Mouse (Mus musculus) thymus, postnatal 14 days (tissue): ENCODE measurements around the gene Iqck.

Experiments
- DNase-seq: peaks from one replicate; pipeline ENCODE4 v3.0.0; 2021

Iqck gene

DNA sequence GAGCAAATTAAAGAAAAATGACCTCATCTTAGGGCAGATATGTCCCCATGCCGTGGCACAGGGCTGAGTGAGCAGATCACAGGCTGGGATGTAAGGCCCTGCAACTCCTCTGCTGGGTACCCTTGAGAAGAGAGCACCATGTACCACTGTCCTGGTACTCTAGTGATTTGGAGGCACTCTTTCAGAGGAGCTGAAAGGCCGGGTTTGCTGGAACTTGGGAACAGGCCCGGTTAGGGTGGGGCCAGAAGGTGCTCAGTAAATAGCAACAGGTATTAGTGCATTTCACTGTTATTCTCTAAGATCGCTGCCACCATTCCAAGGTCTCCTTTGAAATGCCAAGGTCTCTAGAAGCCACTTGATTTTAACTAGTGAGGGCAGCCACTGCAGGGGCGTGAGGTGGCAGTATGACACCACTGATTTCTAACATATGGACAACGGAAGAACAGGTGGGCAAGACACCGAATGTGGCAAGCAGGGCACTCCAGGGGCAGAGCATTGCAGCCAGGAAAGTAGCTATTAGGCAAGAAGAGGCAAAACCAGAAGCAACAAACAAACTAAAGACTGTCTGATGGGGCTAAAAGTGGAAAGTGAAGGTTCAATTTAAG, 59.1 kb downstream of the Iqck start:
- DNase-seq: no peak

DNA sequence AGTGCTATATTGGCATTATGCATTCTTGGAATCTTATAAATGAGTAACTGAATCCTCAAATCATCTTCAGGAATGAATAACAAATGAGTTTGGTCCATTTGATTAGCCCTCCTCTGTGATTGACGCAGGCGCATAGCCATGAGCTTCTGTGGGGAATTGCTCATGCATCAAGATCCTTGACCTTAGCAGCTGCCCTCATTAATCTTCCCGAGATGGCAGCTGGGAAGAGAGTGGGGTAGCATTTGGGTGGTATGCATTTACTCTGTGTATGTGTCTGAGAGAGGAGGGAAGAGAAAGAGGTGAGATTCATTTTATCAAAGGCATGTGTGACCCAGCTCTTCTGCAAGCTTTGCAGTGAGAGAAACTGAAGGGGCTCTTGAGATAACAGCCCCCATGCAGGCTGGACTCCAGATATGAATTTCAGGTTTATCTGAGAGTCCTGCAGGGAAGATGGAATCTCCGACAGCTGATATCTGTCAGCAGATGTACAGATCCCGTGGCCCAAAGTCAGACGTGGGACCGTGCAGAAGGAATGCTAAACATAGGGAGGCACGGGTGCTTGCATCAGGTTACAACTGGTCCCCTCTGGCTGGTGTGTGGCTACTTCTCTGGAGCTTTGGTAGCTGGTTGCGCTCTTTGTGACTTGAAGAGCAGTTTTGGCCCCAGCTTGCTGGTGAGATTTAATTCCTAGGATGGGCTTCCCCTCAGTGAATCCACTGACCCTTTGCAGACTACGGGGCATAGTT, 63.9 kb downstream of the Iqck start:
- no peak for DNase-seq

DNA sequence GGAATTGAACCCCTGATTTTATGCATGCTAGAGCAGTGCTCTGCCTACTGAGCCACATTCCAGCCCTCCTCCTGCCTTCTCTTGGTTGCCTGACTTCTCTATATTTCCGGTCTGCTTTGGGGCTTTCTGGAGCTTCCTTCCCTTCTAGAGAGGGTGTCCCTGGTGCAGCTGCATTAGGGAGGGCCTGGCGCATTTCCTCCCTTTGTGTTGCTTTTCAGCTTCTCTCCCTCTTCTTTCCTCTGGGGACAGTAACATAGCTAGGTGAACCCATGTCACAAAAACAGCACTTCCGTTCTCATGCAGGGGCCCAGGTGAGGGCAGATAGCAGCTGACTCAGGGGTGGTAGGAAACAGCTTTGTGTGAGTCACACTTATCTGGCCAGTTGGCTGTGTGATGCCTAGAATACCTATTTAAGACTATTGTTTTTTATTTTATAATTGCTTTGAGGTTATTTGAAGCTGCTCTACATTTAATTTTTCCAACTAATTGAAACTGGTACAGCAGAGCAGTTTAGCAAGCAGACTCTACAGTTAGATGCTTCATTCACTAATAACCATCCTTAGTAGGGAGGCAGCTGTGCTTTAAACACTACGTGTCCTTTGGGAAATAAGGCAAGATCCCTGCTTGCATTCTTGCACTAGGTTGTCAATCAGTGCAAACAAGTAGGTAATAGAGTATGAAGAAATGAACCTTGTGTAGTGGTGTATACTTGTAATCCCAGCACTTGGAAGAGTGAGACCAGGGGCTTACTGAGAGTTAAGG, 67.1 kb downstream of the Iqck start:
- peak; percentile 67 for DNase-seq

DNA sequence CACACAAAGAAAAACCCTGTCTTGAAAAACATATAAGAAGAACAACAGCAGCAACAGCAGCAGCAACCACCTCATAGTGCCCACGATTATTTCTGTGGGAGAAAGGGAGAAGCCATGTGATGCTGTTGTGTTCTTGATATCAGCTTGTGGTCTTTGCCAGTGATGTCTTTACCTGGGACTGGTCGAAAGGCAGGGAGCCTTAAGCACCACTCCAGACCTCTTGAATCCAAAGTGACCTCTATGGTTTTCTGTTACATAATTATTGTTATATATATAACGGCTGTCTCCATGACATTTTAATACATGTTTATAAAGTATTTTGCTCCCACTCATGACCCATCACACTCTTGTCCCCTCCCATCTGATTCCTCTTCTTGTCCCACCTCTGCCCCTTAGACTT, 70.0 kb downstream of the Iqck start:
- DNase-seq: no peak

DNA sequence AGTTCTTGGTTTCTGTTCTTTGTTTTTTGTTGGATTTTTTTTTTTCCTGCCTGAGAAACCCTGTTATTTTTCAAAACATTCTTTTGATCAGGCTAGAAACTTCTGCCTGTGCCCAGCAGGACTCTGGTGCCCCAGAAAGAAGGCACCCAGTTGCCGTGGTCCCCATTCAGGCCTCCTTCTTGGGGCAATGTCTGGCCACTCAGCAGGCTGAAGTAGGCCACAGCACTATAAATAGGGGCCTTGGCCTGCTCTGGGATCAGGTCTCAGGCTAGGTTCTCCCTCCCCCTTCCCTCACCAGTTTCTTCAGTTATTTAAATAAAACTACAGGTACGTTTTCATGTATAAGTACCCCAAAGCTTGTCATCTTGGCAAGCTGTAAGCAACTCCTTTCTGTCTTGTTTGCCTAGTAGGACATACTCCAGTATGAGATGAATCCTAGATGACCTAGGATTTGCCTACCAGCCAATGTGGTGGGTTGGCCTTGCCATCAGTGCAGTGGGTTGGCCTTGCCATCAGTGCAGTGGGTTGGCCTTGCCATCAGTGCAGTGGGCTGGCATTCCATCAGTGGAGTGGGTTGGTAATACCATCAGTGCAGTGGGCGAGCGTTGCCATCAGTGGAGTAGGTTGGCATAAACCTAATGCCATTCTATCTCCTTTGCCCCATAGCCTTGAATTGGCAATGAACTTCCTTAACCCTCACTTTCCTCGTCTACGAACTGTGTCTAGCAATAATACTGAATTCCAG, 71.1 kb downstream of the Iqck start:
- DNase-seq: no peak

DNA sequence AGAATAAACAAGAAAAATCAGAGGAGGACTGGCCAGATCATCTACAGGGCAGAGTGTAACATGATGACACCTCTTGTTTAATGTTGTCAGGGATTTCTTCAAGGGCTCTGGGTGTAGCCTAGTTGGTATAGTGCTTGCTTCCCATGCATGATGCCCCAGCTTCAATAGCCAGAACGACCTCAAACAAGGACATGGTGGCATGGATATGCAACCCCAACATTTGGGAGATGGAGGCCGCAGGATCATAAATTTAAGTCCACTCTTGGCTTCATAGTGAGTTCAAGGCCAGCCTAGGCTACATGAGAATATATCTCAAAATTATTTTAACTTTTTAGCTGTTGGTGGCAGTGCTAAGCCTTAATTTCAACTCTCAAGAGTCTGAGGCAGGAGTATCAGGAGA, 71.7 kb downstream of the Iqck start:
- no peak for DNase-seq

DNA sequence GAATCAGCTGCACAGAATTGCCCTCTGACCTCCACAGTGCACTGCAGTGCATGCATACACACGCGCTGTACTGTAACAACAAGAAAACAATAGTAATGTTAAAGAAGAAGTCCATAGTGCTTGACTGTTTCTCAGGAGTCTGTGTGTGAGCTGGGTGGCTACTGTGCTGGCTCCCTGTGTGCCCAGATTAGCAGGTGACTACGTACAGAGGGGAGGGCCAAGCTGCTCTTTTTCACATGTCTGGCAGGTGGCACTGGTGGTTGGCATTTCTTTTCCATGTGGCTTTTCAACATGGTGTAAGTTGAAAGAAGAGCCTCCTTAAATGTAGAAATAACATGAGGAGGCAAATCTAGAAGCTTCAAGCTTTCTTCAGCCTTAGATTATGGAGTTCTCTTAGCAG, 72.8 kb downstream of the Iqck start:
- no peak for DNase-seq

DNA sequence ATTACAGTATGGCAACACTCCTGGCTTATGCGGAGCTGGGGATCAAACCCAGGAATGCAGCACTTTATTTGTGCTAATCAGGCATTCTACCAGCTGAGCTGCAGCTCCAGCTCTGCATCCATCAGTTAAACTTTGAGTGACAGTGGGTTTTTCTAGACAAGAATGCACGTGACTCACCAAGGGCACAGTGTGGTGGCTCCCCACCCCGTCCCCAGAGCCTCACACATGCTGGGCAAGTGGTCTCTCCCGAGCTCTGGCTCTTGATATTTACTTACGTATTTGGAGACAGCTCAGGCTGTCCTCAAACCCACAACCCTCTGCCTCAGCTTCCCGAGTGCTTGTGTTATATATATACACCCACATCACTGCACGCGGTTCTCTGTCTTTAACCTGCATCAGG, 73.4 kb downstream of the Iqck start:
- no peak for DNase-seq

DNA sequence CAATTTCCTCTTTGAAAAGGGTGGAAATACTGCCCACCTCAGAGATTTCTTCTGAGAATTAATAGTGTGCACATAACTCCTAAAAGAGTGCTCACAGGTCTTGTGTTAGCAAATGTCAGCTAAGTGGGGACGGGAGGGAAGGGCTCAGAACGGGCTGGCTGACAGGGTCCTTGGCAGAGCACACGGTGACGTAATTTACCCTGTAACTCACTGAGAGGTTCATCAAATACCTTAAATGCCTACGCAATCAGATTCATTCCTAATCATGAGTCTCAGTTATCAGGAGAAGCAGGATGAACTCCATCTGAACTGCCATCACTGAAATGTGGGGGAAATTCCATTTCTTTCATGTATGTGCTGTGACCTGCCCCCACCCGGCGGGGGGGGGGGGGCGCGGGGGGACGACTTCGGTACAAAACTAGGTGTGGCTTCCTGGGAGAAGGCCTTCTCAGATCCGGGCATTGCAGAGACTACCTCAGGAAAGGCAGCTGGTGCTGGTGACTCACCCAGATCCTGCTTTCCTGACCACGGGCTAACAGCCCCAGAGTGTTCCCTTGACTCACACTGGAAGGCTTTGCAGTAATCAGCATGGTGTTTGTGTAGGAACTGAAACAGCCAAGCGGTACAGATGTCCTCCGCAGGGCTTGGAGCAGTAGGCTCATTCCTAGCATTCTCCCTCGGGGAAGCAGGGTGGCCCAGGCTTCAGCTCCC, 74.2 kb downstream of the Iqck start:
- no peak for DNase-seq

DNA sequence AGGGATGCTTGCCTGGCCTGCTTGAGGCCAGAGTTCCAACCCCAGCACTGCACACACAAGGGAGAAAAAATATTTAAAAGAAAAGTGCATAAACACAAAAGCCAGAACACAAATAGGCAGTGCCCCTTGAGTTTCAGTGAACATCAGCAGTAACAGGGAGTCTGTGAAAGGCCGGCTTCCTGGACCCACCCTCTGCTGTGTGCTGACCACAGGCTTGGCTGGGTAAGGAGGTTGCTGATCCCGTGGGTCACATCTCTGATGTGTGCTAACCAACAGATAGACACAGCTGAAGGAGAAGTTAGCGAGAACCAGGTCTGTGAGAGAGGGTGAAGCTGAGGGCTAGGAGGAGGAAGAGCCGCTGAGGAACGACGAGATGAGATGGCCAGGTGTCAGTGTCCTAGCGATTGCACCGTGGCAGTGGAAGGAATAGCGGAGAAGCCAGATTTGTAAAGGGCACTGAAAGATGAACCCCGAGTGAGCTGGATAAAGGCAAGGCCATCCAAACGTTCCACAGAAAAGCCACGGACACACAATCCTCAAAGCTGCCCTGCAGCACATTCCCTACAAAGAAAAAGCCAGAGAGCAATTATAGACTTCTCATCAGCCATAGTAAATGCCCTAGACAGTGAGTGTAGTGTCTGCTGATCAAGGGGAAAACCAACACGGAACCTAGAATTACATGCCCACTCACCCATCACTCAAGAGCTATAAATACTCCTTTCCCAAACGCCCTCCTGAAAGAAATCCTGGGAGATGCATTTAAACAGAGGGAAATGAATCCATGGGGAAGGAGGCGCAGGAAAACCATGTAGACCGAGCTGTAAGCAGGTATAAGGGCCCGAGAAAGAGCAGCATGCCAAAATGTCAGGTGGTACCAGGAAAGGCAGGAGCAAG, 76.2 kb downstream of the Iqck start:
- DNase-seq: no peak

DNA sequence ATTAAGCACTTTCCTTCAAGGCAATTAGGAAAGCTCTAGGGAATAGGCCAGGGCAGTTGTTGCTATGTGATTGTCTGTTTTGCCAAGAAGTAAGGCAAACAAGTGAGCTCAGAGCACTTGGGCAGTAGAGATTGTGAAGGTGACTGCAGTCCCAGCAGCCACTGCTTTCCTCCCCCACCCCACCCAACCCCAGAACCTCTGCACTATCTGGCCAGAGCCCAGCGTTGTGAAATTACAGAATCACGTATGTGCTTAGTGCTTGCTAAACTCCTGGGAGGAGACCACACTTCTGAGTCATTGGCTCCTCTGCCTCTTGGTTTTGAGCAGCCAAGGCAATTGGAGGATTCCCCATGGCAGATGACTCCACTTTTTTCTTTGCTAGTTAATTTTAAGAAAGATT, 79.8 kb downstream of the Iqck start:
- no peak for DNase-seq

DNA sequence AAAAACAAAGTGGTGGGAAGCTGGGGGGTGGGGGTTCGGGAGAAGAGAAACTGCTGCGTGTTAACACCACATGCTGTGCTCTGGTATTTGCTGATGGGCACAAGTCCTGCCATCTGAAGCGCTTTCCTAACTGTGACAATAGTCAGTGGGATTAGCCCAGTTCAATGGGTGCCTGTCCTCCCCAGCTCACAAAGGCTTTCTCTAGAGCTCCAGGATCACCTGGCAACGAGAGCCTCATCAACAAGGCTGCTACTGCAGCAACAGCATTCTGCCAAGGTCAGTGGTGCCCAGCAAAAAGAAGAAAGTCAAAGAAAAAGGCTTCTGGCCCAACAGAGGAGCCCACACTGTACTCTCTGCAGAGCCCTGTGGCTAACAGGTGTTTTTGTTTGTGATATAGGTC, 81.3 kb downstream of the Iqck start:
- DNase-seq: no peak

DNA sequence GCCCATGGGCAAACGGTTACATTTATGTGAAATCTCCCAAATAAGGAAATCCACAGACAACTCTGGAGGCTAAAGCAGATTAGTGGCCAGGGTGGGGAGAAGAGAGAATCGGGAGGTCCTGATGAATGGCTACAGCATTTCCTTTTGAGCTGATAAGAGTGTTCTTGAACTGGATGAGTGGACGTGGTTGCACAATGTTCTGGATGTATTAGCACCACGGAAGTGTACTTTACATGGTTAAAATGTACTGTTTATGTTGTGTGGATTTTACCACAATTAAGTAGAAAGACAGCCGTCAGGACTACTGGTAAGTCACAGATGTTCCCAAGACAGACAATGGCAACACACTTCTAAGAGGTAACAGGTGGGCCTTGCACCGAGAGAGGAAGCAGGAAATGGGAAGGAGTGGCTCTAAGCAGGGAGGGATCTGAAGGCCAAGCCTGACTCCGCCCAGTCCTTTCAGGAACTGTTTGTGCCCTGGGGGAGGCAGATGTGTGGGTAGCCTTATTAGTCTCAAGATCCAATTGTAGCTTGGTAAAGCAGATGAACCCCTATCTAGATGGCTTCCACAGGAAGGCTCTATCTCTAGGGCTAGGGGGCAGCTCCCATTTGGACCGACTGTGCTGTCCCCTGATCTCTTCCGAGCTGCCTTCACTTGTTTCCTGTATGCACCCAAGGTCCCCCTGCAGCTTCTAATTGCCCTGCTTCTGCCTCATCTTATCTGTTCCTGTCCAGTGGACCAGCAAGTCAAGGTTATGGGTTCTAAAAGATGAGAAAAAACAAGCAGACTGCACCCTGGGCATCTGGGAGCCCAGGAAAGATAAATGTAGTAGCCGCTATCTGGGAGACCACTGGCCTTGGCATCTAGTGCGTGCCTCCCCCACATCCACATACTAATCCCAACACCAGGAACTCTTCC, 82.2 kb downstream of the Iqck start:
- peak; percentile 53 for DNase-seq

DNA sequence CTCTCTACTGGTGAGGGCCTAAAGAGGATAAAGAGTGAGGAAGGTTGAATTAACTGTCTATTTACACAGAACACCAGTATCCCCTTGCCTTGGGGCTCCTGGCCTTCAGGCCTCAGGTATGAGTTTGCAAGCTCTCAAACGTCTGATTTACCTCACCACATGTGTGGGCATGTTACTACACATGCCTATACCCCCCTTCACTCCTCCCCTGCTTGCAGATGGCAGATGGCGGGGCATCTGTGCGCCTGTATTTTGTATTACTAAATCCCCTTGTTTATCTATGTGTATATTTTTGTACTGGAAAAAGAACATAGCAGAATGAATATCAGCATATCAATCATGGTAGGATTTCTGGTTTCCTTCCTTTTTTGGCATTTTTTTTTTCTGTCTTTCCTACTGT, 86.7 kb downstream of the Iqck start:
- no peak for DNase-seq

DNA sequence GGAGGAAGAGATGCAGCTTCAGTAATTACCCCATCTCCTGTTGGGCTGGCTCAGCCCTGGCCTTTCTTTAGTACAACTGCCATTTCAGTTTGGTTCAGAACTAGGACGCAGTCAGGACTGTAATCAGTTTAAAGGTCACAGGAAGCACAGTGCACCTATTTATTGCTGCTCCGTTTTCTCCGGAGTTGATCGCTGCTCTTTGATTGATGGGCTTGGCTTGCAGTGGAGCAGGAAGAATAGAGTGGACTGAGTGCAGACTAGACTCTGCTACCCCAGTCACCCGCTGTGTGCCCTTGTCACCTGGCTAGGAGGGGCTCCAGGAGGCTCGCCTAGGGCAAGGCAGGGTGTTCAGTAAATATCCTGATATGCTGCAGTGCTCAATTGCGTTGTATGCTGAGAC, 87.6 kb downstream of the Iqck start:
- DNase-seq: no peak

DNA sequence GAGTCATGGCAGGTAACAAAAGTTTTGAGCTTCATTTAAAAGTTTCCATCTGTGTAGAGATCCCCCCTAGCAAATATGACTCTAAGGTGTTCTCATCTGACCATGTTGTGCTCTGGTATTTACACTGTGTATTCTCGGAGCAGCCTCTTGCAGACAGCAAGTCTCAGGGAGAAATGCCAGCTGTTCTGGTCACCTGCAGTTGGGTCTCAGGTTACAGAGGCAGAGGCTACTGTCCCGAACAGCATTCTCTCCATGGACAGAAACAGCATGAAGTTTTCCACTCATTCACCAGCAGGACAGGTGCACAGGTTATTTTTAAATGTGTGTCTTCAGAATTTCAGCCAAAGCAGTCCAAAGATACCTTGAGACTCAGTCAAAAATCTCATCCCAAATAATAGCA, 89.3 kb downstream of the Iqck start:
- DNase-seq: no peak

DNA sequence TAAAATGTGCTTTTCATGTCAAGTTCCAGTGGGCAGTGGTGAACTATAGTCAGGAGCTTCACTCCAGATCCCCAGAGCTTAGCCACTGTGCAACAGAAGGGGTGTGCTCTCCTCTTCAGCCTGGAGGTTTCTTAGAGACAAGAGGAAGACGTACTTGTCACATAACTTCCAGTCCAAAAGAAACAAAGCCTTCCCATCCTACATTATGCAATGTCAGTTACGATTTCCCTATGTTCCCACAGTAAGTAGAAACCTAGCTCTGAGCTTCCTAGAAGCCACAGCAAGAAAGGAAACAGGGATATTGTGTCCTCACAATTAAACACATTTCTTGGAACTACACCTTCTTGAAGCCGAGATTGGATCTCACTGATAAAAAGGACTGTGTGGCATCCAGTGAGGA, 91.7 kb downstream of the Iqck start:
- no peak for DNase-seq

DNA sequence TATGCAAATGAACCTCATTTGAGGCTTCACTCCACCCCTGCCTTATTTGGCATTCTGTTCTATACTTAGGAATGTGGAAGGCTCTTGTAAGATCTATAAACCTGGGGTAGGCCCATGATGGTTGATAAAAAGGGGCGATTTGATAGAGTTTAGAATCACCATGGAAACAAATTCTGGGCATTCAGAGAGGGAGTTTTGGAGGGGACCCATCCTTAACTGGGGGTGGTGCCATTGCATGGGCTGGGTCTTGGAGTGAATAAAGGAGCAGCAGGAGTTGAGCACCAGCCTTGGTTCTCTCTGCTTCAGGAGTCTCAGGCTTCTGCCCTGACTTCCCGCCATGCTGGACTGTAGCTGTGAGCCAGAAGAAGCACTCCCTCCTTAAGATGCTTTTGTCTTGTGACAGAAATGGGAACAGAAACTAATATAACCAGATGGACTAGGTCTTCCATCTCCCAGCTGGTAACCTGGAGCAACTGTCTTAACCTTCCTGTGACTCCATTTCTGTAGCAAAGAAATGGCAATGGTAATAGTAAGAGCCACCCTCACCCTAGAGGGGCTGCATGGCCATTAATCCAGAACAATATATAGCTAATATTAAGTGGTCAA, 93.2 kb downstream of the Iqck start:
- DNase-seq: no peak

DNA sequence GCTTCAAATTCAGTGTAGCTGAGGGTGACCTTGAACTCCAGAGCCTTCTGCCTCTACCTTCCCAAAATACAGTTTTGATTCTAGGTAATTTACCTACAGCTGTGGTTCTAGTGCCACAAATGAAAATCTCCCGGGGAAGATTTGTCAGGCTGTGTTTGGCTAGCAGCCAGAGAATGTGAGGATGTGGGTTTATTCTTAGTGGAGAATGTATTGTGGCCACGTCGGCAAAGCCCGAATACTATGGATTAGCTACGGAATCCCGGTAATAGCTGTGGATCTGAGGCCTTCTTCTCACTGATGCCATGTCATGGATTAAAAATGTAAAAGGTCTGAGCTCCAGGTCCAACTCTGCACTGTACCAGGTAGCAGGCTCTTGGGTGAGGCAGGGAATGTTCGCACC, 94.2 kb downstream of the Iqck start:
- DNase-seq: no peak

DNA sequence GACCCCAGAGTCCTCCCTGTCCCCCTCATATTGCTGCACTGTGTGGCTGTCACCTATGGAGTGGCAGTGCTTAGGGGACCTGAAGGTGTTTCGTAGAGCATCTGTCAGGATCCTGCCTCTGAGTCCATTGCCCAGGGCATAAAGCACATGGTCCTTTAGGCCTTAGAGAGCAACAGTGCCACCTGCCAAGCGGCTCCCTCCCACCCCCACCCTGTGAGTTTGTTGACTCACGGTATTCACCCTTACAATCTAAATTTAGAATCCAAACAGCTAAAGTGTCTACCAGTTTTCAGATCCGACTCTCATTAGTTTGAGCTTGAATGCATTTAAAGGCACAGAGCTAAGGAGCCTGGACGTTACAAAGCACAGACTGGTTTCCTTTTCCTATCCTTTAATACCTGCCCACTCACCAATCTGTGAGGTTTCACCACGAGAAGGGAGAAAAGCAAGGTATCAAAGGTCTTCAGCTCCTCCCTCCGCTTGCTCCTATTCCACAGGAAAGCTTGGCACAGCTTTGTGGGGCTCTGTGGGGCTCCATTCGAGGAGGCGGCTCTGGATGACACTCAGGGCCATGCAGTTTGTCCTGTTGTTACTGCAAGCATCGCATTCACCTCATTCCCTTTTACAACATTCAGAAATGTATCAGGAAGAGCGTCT, 98.2 kb downstream of the Iqck start:
- no peak for DNase-seq
